Mouse (Mus musculus) embryonic facial prominence, embryonic 12.5 days (tissue): ENCODE results near the gene Plekhg1. TPM values are rescaled to one million over a fixed set of nuclear protein-coding genes. Genes with fewer than 3 reads are reported as not detected.

Experiments
- ATAC-seq: fragments of 200-750 bp; cut with Nextera tagmentation; 2 replicates; pipeline ENCODE4 v1.8.0; 2017; ENCODE audit not compliant: insufficient number of reproducible peaks, insufficient read depth, low FRiP score, low TSS enrichment
- H3K27ac ChIP-seq: fragments of 300-500 bp; sonication (generic); 2 replicates; pipeline ENCODE4 v1.5.1; 2016; ENCODE audit warnings: mild to moderate bottlenecking
- H3K27me3 ChIP-seq: fragments of 300-500 bp; sonication (generic); 2 replicates; pipeline ENCODE4 v1.6.1; 2016; ENCODE audit warnings: mild to moderate bottlenecking, moderate library complexity
- H3K36me3 ChIP-seq: fragments of 300-500 bp; sonication (generic); 2 replicates; pipeline ENCODE4 v1.6.1; 2016; ENCODE audit warnings: mild to moderate bottlenecking
- H3K4me1 ChIP-seq: fragments of 300-500 bp; sonication (generic); 2 replicates; pipeline ENCODE4 v1.6.1; 2016
- H3K4me2 ChIP-seq: fragments of 300-500 bp; sonication (generic); replicated peaks from 2 replicates; pipeline ENCODE4 v1.6.1; 2016; ENCODE audit warnings: mild to moderate bottlenecking, moderate library complexity
- H3K4me3 ChIP-seq: fragments of 300-500 bp; sonication (generic); 2 replicates; pipeline ENCODE4 v1.5.1; 2016; ENCODE audit warnings: mild to moderate bottlenecking
- H3K9ac ChIP-seq: fragments of 300-500 bp; sonication (generic); 2 replicates; pipeline ENCODE4 v1.6.1; 2016; ENCODE audit warnings: mild to moderate bottlenecking, moderate library complexity
- H3K9me3 ChIP-seq: fragments of 300-500 bp; sonication (generic); 2 replicates; pipeline ENCODE4 v1.6.1; 2016; ENCODE audit warnings: mild to moderate bottlenecking, moderate library complexity
- WGBS: fragments of 180-500 bp; shearing (Covaris S2); methylation state at CpG from one replicate; pipeline ENCODE4 v1.1.7; 2016; 5-methylcytosine and 5-hydroxymethylcytosine counted together
- polyA plus RNA-seq: library from polyadenylated mRNA; unstranded; fragments of >200 nt; fragmentation: Nextera tagmentation; extraction: Ambion mirVana; gene quantifications from 2 replicates; pipeline ENCODE4 v1.2.1, GENCODE M21; 2016

Plekhg1 gene
- polyA plus RNA-seq, 1 experiment from 2014 or later, result 19.2 TPM

- Histone ChIP-seq H3K9me3 (no peaks in the 10 kb centered on the region), H3K9ac (peak overlapping the region; percentile 78), H3K4me2 (peak overlapping the region; percentile 90), H3K27ac (peak overlapping the region; percentile 84), H3K4me1 (peaks cover 12% of the 10 kb centered on the region; the same call in 1 of the 2 replicates), H3K4me3 (peak overlapping the region; percentile 66), H3K36me3 (no peaks in the 10 kb centered on the region), H3K27me3 (no peaks in the 10 kb centered on the region)
- peak; percentile 87 for ATAC-seq
- WGBS, result under 1% methylated on average over 34 of the region's 39 CpGs
These were observed 233.5 kb downstream of the Plekhg1 start for GRCm38 (mm10) chr10:3973589-3974070.

GRCm38 (mm10) chr10:3974380-3974779 is 234.2 kb downstream of the Plekhg1 start:
- H3K4me1 ChIP-seq, result peaks cover 12% of the 10 kb centered on the region; the same call in 1 of the 2 replicates
- peaks cover 5% of the 10 kb centered on the region; the same call in 1 of the 2 replicates for H3K36me3 ChIP-seq
- H3K27me3 ChIP-seq, result no peaks in the 10 kb centered on the region
- peak overlapping the region; percentile 90 for H3K4me2 ChIP-seq
- ATAC-seq, result no peak
- H3K4me3 ChIP-seq, result no peak overlapping the region; the same call in 1 of the 2 replicates
- H3K27ac ChIP-seq, result no peak overlapping the region
- no peaks in the 10 kb centered on the region for H3K9me3 ChIP-seq
- H3K9ac ChIP-seq, result no peak overlapping the region
- WGBS, result 71% methylated on average over 3 of the region's 3 CpGs

- Histone ChIP-seq H3K27me3 (no peaks in the 10 kb centered on the region), H3K4me1 (peaks cover 12% of the 10 kb centered on the region; the same call in 1 of the 2 replicates), H3K36me3 (peaks cover 13% of the 10 kb centered on the region; the same call in 1 of the 2 replicates), H3K27ac (0 out of 2 replicates have a peak overlapping the region, but pooled peaks have one; percentile 6), H3K9ac (no peak overlapping the region), H3K9me3 (no peaks in the 10 kb centered on the region), H3K4me3 (no peak overlapping the region), H3K4me2 (no peak overlapping the region)
- 75% methylated on average over 6 of the region's 6 CpGs for WGBS
- no peak for ATAC-seq
These were observed 235.9 kb downstream of the Plekhg1 start for GRCm38 (mm10) chr10:3975898-3976622.

DNA sequence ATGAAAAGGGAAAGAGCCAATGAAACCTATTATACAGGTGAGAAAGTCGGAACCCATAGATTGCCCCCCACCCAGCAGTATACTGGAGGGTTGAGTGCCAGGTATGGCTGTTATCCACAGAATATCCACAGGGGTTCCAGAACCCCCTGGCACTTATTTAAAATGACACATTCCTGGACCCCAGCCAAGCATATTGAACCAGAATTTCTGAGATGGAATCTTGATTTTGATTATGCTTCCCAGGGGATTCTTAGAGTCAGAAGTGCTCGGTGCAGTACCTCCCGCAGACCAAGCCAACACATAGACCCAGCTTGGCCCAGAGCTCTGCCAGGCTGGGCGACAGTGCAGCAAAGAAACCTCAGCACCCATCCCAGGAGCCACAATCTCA is 236.5 kb downstream of the Plekhg1 start:
- peaks cover 17% of the 10 kb centered on the region; the same call in 1 of the 2 replicates for H3K36me3 ChIP-seq
- 66% methylated on average over 4 of the region's 4 CpGs for WGBS
- ATAC-seq, result no peak
- H3K27ac ChIP-seq, result no peak overlapping the region
- H3K9ac ChIP-seq, result no peak overlapping the region
- H3K4me2 ChIP-seq, result no peak overlapping the region
- H3K4me1 ChIP-seq, result peaks cover 12% of the 10 kb centered on the region; the same call in 1 of the 2 replicates
- no peak overlapping the region for H3K4me3 ChIP-seq
- no peaks in the 10 kb centered on the region for H3K27me3 ChIP-seq
- no peaks in the 10 kb centered on the region for H3K9me3 ChIP-seq

DNA sequence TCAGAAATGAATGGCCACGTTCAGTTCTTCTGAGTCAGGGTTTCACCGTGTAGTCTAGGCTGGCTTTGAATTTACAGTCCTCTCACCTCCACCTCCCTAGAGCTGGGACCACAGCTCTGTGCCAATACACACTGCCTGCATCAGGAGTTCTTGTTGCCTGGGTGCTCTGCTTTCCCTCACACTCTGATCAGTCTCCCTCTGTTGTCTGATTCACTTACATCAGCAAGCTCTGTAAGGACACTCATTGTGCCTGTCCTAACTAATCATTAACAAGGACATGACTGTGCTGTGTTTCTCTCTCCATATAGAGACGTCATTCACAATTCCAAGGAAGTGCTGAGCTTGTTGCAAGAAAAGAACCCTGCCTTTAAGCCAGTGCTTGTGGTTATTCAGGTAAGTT is 238.2 kb downstream of the Plekhg1 start:
- Histone ChIP-seq H3K9ac (no peak overlapping the region), H3K4me2 (no peak overlapping the region), H3K4me1 (peaks cover 12% of the 10 kb centered on the region; the same call in 1 of the 2 replicates), H3K9me3 (no peaks in the 10 kb centered on the region), H3K36me3 (peaks cover 17% of the 10 kb centered on the region; the same call in 1 of the 2 replicates), H3K27ac (no peak overlapping the region), H3K27me3 (no peaks in the 10 kb centered on the region), H3K4me3 (no peak overlapping the region)
- WGBS, result 69% methylated on average over 3 of the region's 3 CpGs
- no peak for ATAC-seq

DNA sequence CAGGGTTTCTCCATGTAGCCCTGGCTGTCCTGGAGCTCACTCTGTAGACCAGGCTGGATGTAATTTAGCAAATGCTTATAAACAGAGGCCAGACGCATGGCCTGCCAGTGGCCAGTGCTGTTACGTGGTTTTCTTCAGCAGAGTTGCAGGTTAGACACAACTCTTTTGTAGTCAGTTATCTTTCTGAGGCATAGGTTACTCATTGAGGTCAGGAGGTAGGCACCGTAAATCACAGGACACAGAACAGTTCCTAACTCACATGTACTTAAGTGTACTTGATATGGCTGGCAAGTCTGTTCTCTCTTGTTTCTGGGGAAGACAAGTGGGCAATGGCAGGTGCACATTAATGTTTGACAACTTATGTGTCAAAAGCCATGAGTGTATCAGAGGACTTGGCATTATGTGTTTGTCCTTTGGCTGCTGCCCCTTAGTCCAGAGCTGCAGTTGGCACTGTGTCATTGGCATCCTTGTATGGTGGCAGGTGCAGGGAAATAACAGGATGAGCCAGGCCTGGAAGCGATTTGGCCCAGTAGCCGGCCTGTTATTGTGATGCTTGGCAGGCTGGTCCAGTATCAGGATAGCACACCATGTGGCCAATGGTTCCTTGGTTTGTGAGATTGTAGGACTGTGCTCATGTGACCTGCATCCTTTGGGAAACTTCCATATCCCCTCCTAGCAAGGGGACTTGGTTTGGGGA is 238.8 kb downstream of the Plekhg1 start:
- H3K4me1 ChIP-seq, result peaks cover 12% of the 10 kb centered on the region; the same call in 1 of the 2 replicates
- no peaks in the 10 kb centered on the region for H3K9me3 ChIP-seq
- WGBS, result 91% methylated on average over 5 of the region's 5 CpGs
- no peak overlapping the region for H3K4me3 ChIP-seq
- H3K36me3 ChIP-seq, result peaks cover 17% of the 10 kb centered on the region; the same call in 1 of the 2 replicates
- H3K27me3 ChIP-seq, result no peaks in the 10 kb centered on the region
- H3K4me2 ChIP-seq, result no peak overlapping the region
- no peak for ATAC-seq
- no peak overlapping the region for H3K27ac ChIP-seq
- no peak overlapping the region for H3K9ac ChIP-seq

GRCm38 (mm10) chr10:3980231-3980630 is 240.1 kb downstream of the Plekhg1 start:
- peaks cover 5% of the 10 kb centered on the region; the same call in 1 of the 2 replicates for H3K4me1 ChIP-seq
- no peak overlapping the region for H3K27ac ChIP-seq
- no peak overlapping the region for H3K4me3 ChIP-seq
- H3K4me2 ChIP-seq, result no peak overlapping the region
- no peaks in the 10 kb centered on the region for H3K27me3 ChIP-seq
- ATAC-seq, result no peak
- 89% methylated on average over 4 of the region's 4 CpGs for WGBS
- H3K9ac ChIP-seq, result no peak overlapping the region
- peaks cover 17% of the 10 kb centered on the region; the same call in 1 of the 2 replicates for H3K36me3 ChIP-seq
- no peaks in the 10 kb centered on the region for H3K9me3 ChIP-seq

GRCm38 (mm10) chr10:3990295-3990883 is 250.2 kb downstream of the Plekhg1 start:
- no peaks in the 10 kb centered on the region for H3K4me1 ChIP-seq
- no peak overlapping the region for H3K9ac ChIP-seq
- ATAC-seq, result no peak
- H3K4me3 ChIP-seq, result no peak overlapping the region
- H3K27me3 ChIP-seq, result no peaks in the 10 kb centered on the region
- H3K9me3 ChIP-seq, result no peaks in the 10 kb centered on the region
- H3K27ac ChIP-seq, result no peak overlapping the region
- H3K36me3 ChIP-seq, result peaks cover 21% of the 10 kb centered on the region; the same call in 1 of the 2 replicates
- 93% methylated on average over 6 of the region's 6 CpGs for WGBS
- H3K4me2 ChIP-seq, result no peak overlapping the region

DNA sequence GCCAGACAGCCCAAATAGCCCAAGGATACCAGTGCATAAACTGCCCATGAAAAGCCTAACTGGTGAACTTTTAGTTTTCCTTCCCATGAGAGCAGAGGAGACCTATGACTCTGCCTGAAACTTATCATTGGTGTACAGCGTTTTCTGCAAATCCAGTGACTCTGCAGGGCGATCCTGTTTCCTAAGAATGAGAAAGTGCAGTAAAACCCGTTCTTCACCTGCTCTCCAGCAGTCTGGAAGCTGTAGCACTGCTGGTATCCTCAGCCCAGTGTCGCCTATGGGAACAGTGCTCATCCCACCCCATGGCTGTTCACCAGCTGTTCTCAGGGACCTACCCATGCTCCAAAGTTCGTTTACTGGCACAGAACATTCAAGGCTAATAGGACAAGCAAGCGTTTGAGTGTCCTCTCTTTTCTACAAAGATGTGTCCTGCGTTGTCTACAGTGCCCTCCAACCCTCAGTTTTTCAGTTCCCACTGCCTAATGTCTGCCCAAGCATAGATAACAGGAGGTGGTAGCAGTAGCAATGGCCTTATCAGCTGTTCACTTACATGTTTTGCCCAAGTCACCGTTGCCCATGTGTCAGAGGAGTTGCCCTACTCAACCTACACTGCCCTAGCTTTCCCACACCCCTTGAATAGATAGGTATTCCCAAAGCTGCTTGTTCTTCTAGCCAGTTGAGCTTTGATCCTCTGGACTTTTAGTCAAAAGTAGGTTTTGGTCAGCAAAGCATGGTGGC is 253.4 kb downstream of the Plekhg1 start:
- no peak for ATAC-seq
- no peak overlapping the region for H3K27ac ChIP-seq
- no peak overlapping the region for H3K4me3 ChIP-seq
- peaks cover 21% of the 10 kb centered on the region; the same call in 1 of the 2 replicates for H3K36me3 ChIP-seq
- no peaks in the 10 kb centered on the region for H3K9me3 ChIP-seq
- H3K9ac ChIP-seq, result no peak overlapping the region
- 90% methylated on average over 8 of the region's 8 CpGs for WGBS
- no peaks in the 10 kb centered on the region for H3K27me3 ChIP-seq
- no peak overlapping the region for H3K4me2 ChIP-seq
- no peaks in the 10 kb centered on the region for H3K4me1 ChIP-seq

- no peaks in the 10 kb centered on the region for H3K9me3 ChIP-seq
- no peak for ATAC-seq
- 0 out of 2 replicates have a peak, but pooled peaks cover 8% of the 10 kb centered on the region for H3K36me3 ChIP-seq
- no peaks in the 10 kb centered on the region for H3K4me1 ChIP-seq
- H3K4me3 ChIP-seq, result no peak overlapping the region
- no peak overlapping the region for H3K9ac ChIP-seq
- no peak overlapping the region for H3K27ac ChIP-seq
- H3K27me3 ChIP-seq, result no peaks in the 10 kb centered on the region
- no peak overlapping the region for H3K4me2 ChIP-seq
- 79% methylated on average over 4 of the region's 4 CpGs for WGBS
These were observed 255.1 kb downstream of the Plekhg1 start for GRCm38 (mm10) chr10:3995277-3995676.
